Mouse (Mus musculus) cerebellum, postnatal 4 days (tissue): Measurements from ENCODE around the gene Pcbd2.

Experiments used
- DNase-seq, 2 experiments: peaks; one replicate each; pipeline ENCODE4 v3.0.0; 2022; ENCODE audit warnings: low spot score in 2 of 2, mixed read lengths in 1 of 2

The Pcbd2 gene

GRCm38 (mm10) chr13:55826008-55826671 is 99.0 kb downstream of the Pcbd2 start:
- peak in 1 of 2 experiments; percentile 38 for DNase-seq
